Mouse (Mus musculus) embryonic fibroblast, embryonic 13.5 days (primary cell): ENCODE results near the gene Tbc1d14.

Source experiments
- CTCF ChIP-seq: IDR thresholded peaks from 2 replicates; pipeline ENCODE4 v1.5.1; 2011; ENCODE audit warnings: mild to moderate bottlenecking, control low read depth, low read length, moderate library complexity, borderline replicate concordance; ENCODE audit not compliant: insufficient read depth
- POLR2A ChIP-seq: IDR thresholded peaks from 2 replicates; pipeline ENCODE4 v1.6.1; 2011; ENCODE audit warnings: low read depth, mild to moderate bottlenecking, control low read depth, low read length, moderate library complexity

- no peak for TF ChIP-seq POLR2A
- TF ChIP-seq CTCF, result no peak
Measured at GRCm38 (mm10) chr5:36561509-36561908, 31.6 kb downstream of the Tbc1d14 start.
